Mouse (Mus musculus) gastrocnemius, postnatal 25 days (tissue): ENCODE data around the gene Nuak1. TPM values are rescaled to one million over a fixed set of nuclear protein-coding genes. Genes with fewer than 3 reads are reported as not detected.
"Not testable (repeated sequence)": the region's sequence is repeated elsewhere in the genome, so short reads cannot be mapped to it uniquely, and the experiment has no call there.

Experiments
- DNase-seq: peaks from one replicate; pipeline ENCODE4 v3.0.0; 2022
- long read RNA-seq, 2 experiments: library from polyadenylated mRNA; stranded (forward); transcript quantifications; one replicate each; pipeline ENCODE4 v2.0.0; 2021
- total RNA-seq, 2 experiments: library from RNA; stranded (reverse); gene quantifications; 1 replicate in 1 of 2; 2 replicates in 1 of 2; pipeline ENCODE4 v1.2.3; 2021

Nuak1 gene
- 10 to 100 TPM; 12.6 to 19.4 TPM for total RNA-seq
- long read RNA-seq, experiment 1, partial matches to known transcripts = 0 of 93 reads
- long read RNA-seq, experiment 1, other reads (novel, unspliced or antisense) = 93 of 93 reads
- long read RNA-seq, experiment 2, partial matches to known transcripts = 0 of 31 reads
- long read RNA-seq, experiment 2, other reads (novel, unspliced or antisense) = 31 of 31 reads

- DNase-seq = peak; percentile 91
Measured at GRCm38 (mm10) chr10:84440541-84441433, at the start of gene Nuak1. Gene Nuak1, minus strand, starts transcription at chr10:84440597.

DNA sequence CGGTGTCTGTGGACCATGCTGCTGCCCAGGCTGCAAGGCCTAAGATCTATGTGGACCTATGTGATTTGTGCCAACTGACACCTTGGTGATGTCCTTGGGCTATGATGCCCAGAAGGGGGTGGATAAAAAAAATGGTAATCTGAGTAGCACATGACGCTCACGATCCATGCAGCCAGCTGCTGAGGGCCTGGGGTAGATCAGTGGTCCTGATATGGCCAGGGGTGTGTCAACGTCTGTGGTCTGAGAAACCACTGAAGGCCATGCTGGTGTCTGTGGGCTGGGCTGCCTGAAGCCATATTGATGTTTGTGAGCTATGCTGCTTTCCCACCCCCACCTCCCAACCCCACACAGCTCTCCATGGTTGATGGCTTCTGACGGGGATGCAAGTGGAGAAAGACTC, 49.7 kb upstream of the Nuak1 start:
- no peak for DNase-seq

DNA sequence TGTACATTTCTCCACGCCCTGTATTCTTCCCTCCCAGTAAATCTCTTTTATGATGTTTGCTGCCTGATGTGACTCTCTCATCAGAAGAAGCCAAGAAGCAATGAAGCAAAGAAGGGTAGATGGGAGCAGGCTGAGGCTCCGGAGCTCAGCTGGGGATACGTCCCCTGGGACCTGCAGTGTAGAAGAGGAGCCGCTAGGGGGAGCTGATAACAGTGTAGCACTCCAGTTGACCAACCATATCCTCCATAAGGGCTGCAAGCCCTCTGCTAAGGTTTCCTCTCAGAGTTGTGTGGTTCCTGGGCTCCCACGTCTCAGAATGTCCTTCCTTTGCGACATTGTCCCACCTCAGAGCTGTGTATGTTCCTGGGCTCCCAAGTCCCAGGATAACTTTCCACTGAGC, 47.9 kb upstream of the Nuak1 start:
- DNase-seq = peak; percentile 23

DNA sequence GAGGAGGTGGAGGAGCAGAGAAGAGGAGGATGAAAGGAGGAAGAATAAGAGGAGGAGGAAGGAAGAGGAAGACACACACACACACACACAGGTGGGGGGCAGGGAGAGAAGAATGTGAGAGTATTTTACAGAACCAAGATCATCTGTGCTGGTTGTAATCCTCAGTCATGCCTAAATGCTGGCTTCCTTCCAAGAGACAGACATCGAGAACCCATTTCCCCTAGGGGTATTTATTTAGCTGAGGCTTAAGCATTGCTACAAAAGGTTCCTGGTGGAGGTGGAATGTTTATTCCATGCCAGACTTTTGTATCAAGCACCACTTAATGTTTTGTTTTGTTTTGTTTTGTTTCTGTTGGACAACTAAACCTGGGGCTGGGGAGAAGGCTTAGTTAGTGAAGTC, 44.3 kb upstream of the Nuak1 start:
- no peak for DNase-seq

DNA sequence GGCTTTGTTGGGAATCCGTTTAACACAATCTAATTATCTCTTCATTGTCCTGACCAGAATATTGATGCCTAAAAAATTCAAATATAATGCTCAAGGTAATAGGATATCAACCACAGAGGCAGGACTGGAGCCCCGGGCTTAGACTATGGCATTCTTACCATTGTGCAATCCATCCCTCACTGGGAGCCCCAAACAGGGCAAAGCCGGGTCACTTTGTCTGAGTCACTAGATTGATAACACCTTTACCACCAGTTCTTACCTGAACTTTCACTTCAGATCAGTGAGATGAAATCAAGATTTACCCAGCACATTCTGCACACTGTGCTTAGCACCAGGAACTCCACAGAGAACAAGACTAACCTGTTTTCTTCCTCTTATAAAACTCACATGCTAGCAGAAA, 43.2 kb upstream of the Nuak1 start:
- no peak for DNase-seq

DNA sequence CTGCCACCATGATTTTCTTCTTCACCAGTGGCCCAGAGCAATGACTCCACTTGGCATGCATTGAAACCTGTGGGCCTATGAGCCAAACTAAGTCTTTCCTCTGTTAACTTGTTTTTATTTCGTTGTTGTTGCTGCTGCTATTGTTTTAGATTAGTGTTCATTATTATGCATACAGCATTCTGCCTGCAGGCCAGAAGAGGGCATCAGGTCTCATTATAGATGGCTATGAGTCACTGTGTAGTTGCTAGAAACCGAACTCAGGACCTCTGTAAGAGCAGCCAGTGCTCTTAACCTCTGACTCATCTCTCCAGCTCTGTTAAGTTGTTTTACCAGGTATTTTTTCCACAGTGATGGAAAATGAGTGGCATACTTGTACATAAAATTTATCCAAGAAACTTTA, 42.7 kb upstream of the Nuak1 start:
- no peak for DNase-seq

GRCm38 (mm10) chr10:84482418-84482817, 42.0 kb upstream of the Nuak1 start:
- not testable (repeated sequence) for DNase-seq

GRCm38 (mm10) chr10:84481327-84481671, 40.9 kb upstream of the Nuak1 start:
- no peak for DNase-seq

DNA sequence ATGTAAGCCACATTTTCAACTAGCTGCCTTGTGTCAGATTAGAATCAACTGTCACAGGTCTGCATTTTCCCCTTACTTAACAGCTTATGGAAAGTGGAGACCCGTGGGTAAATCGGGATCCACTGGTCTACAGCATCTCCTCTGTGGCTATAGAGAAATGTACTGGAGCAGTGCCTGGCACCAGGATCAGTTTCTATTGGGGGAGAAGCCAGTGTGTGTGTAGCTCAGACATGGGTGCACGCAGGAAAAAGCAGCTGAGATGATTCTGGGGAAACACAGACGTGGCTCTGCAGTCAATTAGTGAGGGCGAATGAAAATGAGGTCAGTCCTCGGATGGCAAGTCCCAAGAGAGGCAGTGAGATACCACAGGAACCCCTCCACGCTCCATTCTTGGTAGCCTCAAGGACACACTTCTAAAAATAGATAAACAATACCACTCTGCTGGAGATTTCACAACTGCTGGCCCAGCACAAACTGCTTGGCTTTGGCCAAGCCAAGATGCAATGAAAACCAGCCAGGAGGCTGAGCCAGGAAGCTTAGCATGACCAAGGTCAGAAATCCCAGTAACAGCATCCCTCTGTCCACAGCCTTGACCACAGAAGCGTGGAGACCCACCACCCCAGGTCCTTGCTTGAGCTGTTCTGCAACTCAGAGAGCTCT, 40.4 kb upstream of the Nuak1 start:
- DNase-seq = peak; percentile 56

DNA sequence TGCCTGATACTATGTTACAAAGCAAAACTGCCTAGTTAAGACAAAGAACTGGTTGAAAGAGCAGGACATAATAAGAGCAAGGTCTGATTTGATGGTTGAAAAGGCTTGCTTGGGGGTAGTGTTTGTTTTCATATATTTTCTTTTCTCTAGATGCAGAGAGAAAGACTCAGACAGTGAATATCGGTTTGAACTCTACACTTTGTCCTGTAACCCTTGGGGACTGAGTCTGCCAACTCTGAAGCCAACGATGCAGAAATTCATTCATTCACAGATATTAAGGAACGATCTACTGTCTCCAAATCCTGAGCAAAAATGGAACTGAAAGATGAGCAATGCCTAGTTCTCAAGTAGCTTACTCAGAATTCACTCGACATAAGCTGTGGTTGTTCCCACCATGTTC, 39.7 kb upstream of the Nuak1 start:
- no peak for DNase-seq

GRCm38 (mm10) chr10:84477613-84478076, 37.2 kb upstream of the Nuak1 start:
- no peak for DNase-seq

GRCm38 (mm10) chr10:84477045-84477612, 36.7 kb upstream of the Nuak1 start:
- DNase-seq = no peak

GRCm38 (mm10) chr10:84467555-84468164, 27.3 kb upstream of the Nuak1 start:
- no peak for DNase-seq

DNA sequence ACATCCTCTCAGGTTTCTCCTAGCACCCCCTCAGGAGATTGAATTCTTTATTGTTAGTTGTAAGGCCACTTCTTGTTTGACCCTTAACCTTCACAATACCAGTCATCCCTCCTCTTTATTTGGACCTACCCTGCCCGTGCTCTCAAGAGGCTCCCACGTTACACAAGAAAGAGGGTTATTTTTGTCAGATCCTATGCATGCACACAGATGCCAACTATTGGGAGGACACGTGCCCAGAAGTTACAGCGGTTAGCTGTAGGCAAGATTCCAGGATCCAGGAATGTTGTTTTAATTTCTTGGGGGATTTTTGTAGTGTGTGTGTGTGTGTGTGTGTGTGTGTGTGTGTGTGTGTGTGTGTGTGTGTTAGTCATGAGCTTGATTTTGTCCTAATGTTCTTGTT, 25.1 kb upstream of the Nuak1 start:
- DNase-seq = no peak

DNA sequence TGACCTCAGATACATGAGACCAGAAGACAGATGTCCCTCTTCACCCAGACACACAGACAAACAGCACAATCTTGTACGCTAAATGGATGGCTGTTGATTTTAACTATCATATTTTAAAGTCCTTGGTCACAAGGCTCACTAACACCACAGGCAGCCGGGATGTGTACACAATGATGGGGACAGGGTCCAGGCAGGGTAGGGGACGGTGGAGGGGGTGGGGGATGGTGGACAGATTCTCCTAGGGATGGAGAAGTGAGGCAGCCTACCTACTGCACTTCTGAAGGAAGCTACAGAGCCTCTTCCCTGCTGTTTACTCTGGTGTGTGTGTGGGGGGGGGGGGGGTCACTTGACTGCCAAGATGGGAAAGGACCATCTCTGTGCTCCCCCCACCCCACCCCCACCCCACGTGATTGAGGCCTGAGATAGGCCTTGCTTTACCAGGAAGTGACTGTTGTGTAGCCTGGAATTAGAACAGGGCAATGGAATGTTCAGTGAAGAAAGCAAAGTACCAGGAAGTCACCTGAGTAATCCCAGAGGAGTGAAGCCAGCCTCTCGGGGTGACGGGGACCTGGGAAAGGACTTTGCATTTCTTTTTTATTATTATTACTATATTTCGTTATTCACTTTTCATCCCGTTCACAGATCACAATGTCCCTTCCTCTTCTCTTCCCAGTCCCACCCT, 20.2 kb upstream of the Nuak1 start:
- peak; percentile 2 for DNase-seq

DNA sequence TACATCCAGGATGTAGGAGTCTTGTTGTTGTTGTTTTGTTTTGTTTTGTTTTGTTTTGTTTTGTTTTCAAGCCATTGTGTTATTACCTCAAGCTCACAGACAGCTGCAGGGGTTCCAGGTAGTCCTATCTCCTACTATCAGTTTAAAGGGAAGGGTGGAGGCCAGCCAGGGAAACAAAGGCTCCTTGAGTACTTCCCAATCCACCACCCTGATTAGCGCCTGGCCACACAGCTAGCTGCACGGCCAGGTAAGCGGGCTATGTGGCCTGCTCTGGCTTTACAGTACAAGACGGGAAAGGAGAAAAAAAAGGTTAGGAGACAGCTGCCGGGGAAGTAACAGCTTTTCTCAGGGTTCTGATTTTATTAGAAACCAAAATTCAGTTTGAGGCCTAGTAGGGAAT, 17.7 kb upstream of the Nuak1 start:
- no peak for DNase-seq

GRCm38 (mm10) chr10:84457539-84457938, 17.1 kb upstream of the Nuak1 start:
- DNase-seq = no peak

DNA sequence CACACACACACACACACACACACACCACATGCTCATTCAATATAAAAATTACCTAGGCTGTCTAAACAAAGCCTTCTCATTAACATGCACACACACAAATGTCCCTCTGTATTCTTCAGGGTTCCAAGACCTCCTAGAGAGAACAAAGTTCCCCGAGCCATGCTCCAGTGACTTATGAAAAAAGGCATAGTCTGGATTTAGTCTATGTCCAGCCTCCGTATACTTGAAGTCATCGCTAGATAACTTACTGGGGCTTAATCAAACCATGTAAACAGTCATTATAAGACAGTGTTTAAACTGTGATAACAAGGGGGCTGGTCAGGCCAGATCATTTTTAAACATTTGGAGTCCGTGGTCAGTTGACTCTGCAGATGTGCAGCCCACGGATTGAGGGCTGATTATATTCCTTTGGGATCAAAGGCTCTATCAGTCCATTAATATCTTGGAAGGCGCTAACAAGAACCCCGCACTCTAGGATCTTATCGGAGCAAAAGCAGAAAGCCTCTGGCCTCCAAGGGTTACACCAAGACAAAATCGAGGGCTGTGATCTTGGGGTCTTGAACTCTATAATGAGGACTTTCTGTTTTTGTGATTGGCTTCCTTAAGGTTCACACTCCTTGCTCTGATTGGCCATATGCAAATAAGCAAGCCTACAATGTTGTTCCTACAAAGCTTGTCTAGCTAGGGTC, 16.4 kb upstream of the Nuak1 start:
- DNase-seq = no peak

DNA sequence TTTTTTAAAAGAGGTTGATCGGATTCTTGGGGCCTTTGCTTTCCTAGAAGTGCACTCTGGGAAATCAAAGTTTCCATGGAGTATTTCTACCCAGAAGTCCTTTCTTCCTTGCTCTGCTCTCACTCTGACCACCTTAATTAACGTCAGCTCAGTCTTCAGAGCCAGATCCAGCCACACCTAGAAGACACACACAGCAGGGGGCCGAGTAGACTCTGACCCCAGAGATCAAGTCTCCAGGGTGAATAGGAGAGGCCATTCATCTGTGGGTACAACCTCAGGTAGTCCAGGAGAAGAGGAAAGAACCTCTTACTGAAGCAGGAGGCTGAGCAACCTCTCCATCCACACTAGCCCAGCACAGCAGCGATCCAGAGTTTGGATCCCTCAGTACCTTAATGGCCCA, 11.5 kb upstream of the Nuak1 start:
- DNase-seq = no peak

- DNase-seq = peak; percentile 51
Measured at GRCm38 (mm10) chr10:84450654-84451053, 10.3 kb upstream of the Nuak1 start.

- peak; percentile 74 for DNase-seq
Measured at GRCm38 (mm10) chr10:84449733-84450132, 9.3 kb upstream of the Nuak1 start.
